Mouse (Mus musculus) E14TG2a.4 (cell line): ENCODE data around the gene Pfdn6.

ENCODE experiments used
- CTCF ChIP-seq: conservative IDR thresholded peaks from 2 replicates; pipeline ENCODE4 v1.5.1; 2014; ENCODE audit warnings: low read length
- NANOG ChIP-seq: IDR thresholded peaks from 2 replicates; pipeline ENCODE4 v1.6.1; 2014; ENCODE audit warnings: borderline replicate concordance, low read length, mixed read lengths

DNA sequence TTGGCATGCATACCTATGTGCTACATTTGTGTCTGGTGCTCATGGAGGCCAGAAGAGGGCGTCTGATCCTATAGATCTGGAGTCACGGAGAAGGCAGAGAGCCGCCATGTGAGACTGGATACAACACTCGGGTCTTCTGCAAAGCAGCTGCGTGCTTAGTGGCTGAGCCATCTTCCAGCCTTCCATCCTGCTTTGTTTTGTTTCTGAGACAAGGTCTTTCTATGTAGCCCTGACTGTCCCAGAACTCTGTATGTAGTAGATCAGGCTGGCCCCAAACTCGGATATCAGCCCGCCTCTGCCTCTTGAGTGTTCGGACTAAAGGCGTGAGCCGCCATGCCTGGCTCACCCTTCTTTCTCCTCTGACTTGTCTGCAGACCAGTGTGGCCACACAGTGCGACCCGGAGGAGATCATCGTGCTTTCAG lies 25.2 kb downstream of the Pfdn6 start:
- peak; percentile 36 for TF ChIP-seq CTCF
- no peak for TF ChIP-seq NANOG
